9 mouse cellular contexts compared by ENCODE assay signal in the genomic region with DNA sequence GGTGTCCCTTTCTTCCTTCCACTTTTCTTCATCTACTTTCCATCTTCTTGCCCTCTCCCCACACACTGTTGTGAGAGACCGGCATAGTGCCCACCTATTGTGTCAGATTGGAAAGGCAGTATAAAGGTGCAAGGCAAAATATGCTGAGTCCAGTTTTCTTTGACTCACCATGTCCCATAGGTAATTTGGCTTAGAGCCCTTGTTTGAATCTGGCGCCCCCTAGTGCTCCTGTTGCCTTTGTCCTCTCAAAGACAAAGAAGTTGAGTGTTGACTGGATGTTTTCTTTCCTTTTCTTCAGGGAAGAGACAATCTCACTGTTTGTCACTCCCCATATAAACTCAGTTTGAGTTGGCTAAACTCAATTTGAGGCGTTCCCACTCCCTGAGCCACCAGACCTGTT.
DNase-seq lines count a peak whose midpoint lies in the region; ATAC-seq and TF ChIP-seq lines count a peak whose summit lies in the region.
"Had no signal": no experiment of that assay in that cellular context is flagged by ENCODE, and none has a peak within 500 bp of the region (broad histone marks: within the 10 kb centered on the region; RNA-seq: fewer than 3 reads in every experiment).

No protein-coding gene starts in this region.

- peak; percentile 39 for TF ChIP-seq RAD21 in MEL (IDR thresholded peaks at IDR 0.05; ENCODE audit: low read depth, low read length)

- H3K36me3 ChIP-seq in kidney, postnatal 0 days (ENCODE audit: insufficient read depth, low read length) = no peaks in the 10 kb centered on the region
- no peaks in the 10 kb centered on the region for H3K36me3 ChIP-seq in kidney, embryonic 14.5 days (ENCODE audit: control insufficient read depth, insufficient read depth, low read length)
- no peaks in the 10 kb centered on the region for H3K36me3 ChIP-seq in MEL (ENCODE audit: control insufficient read depth in 1 of 2, insufficient read depth in 2 of 2, low read length in 2 of 2)
- peaks cover 4% of the 10 kb centered on the region; the same call in 1 of the 2 replicates for H3K36me3 ChIP-seq in hindbrain, embryonic 16.5 days (ENCODE audit: control insufficient read depth, insufficient read depth, low read length)

- H3K27ac ChIP-seq in kidney, postnatal 0 days = no peak overlapping the region
- H3K27ac ChIP-seq in kidney, embryonic 14.5 days (ENCODE audit: low read depth, low read length) = no peak overlapping the region
- no peak overlapping the region for H3K27ac ChIP-seq in MEL (ENCODE audit: control insufficient read depth, low read depth, low read length)
- H3K27ac ChIP-seq in hindbrain, embryonic 16.5 days (ENCODE audit: low read depth, low read length) = no peak overlapping the region
- H3K27ac ChIP-seq: intestine, embryonic 15.5 days had no signal

- no peaks in the 10 kb centered on the region for H3K9me3 ChIP-seq in kidney, postnatal 0 days (replicated peaks; ENCODE audit: low read length)
- H3K9me3 ChIP-seq in kidney, embryonic 14.5 days (ENCODE audit: control insufficient read depth, low read length) = no peaks in the 10 kb centered on the region
- H3K9me3 ChIP-seq in MEL (replicated peaks; ENCODE audit: insufficient read depth, low read length) = no peaks in the 10 kb centered on the region
- no peaks in the 10 kb centered on the region for H3K9me3 ChIP-seq in hindbrain, embryonic 16.5 days (ENCODE audit: control insufficient read depth, low read length)
- H3K9me3 ChIP-seq: intestine, embryonic 15.5 days had no signal

- WGBS in kidney, postnatal 0 days = 63% methylated on average over 3 of the region's 3 CpGs
- WGBS in kidney, embryonic 14.5 days = 61% methylated on average over 3 of the region's 3 CpGs
- WGBS in hindbrain, embryonic 16.5 days = 63% methylated on average over 3 of the region's 3 CpGs

- H3K79me2 ChIP-seq in MEL (ENCODE audit: control insufficient read depth, insufficient read depth, low read length, poor library complexity) = no peaks in the 10 kb centered on the region

- no peaks in the 10 kb centered on the region for H3K4me1 ChIP-seq in kidney, postnatal 0 days (replicated peaks; ENCODE audit: insufficient read depth, low read length)
- H3K4me1 ChIP-seq in kidney, embryonic 14.5 days (ENCODE audit: control insufficient read depth, insufficient read depth, low read length) = no peaks in the 10 kb centered on the region
- H3K4me1 ChIP-seq in MEL (ENCODE audit: control insufficient read depth in 1 of 2, insufficient read depth in 2 of 2, low read length in 2 of 2) = no peaks in the 10 kb centered on the region
- H3K4me1 ChIP-seq in hindbrain, embryonic 16.5 days (ENCODE audit: control insufficient read depth, insufficient read depth, low read depth, low read length) = no peaks in the 10 kb centered on the region
- H3K4me1 ChIP-seq: intestine, embryonic 15.5 days had no signal

- ATAC-seq in kidney, postnatal 0 days (replicated peaks; ENCODE audit: low FRiP score, low read depth) = no peak
- ATAC-seq in kidney, embryonic 14.5 days (ENCODE audit: low FRiP score, low TSS enrichment) = no peak
- ATAC-seq in hindbrain, embryonic 16.5 days = no peak
- ATAC-seq: intestine, embryonic 15.5 days had no signal

- no peak for TF ChIP-seq POLR2A in MEL (IDR thresholded peaks at IDR 0.05; ENCODE audit: control insufficient read depth in 1 of 2, insufficient read depth in 1 of 2, low read depth in 1 of 2, low read length in 2 of 2, poor library complexity in 1 of 2)

- TF ChIP-seq EP300 in MEL (IDR thresholded peaks at IDR 0.05; ENCODE audit: low read depth in 1 of 2, low read length in 2 of 2) = no peak

- H3K9ac ChIP-seq in kidney, postnatal 0 days (ENCODE audit: low read depth, low read length) = no peak overlapping the region
- no peak overlapping the region for H3K9ac ChIP-seq in kidney, embryonic 14.5 days (ENCODE audit: low read depth, low read length)
- H3K9ac ChIP-seq in MEL (ENCODE audit: control insufficient read depth, low read depth, low read length, poor library complexity, severe bottlenecking) = no peak overlapping the region
- H3K9ac ChIP-seq in hindbrain, embryonic 16.5 days (ENCODE audit: low read depth, low read length) = no peak overlapping the region
- H3K9ac ChIP-seq: intestine, embryonic 15.5 days had no signal

- H3K27me3 ChIP-seq in kidney, postnatal 0 days (ENCODE audit: insufficient read depth, low read length) = no peaks in the 10 kb centered on the region
- H3K27me3 ChIP-seq in kidney, embryonic 14.5 days (ENCODE audit: control insufficient read depth, insufficient read depth, low read length) = no peaks in the 10 kb centered on the region
- H3K27me3 ChIP-seq in MEL (ENCODE audit: control insufficient read depth in 1 of 2, insufficient read depth in 2 of 2, low read length in 2 of 2) = no peaks in the 10 kb centered on the region
- H3K27me3 ChIP-seq in hindbrain, embryonic 16.5 days (replicated peaks; ENCODE audit: control insufficient read depth, insufficient read depth, low read length) = no peaks in the 10 kb centered on the region
- H3K27me3 ChIP-seq: intestine, embryonic 15.5 days had no signal

- TF ChIP-seq CTCF in kidney, postnatal 0 days (IDR thresholded peaks at IDR 0.05; ENCODE audit: low read depth) = peak; percentile 45; the same call in 1 of the 2 replicates
- TF ChIP-seq CTCF in MEL (IDR thresholded peaks at IDR 0.05 in 2 of 3, conservative IDR thresholded peaks at IDR 0.05 in 1 of 3; ENCODE audit: control insufficient read depth in 1 of 3, insufficient read depth in 1 of 3, low read depth in 2 of 3, low read length in 3 of 3, poor library complexity in 1 of 3, severe bottlenecking in 1 of 3) = peak; percentile 9 to 41 (median 35); a peak in 4 of 6 replicates

- H3K4me2 ChIP-seq in kidney, postnatal 0 days (ENCODE audit: low read length) = no peak overlapping the region
- no peak overlapping the region for H3K4me2 ChIP-seq in kidney, embryonic 14.5 days (replicated peaks; ENCODE audit: low read depth, low read length)
- H3K4me2 ChIP-seq in hindbrain, embryonic 16.5 days (ENCODE audit: low read length) = no peak overlapping the region
- H3K4me2 ChIP-seq: intestine, embryonic 15.5 days had no signal

- DNase-seq in adrenal gland, adult (ENCODE audit: inconsistent age in 2 of 2, low spot score in 1 of 2) = peak; percentile 9 to 74
- no peak for DNase-seq in adrenal gland, adult 8-10 months
- no peak for DNase-seq in kidney, postnatal 0 days (ENCODE audit: low spot score)
- peak; percentile 19 for DNase-seq in MEL (ENCODE audit: low read depth, low spot score)
- peak; percentile 28 to 60 for DNase-seq in kidney, postnatal 36 days
- no peak for DNase-seq in right cerebral cortex, postnatal 10 days (ENCODE audit: low spot score in 2 of 2)

- no peak overlapping the region for H3K4me3 ChIP-seq in kidney, postnatal 0 days (replicated peaks; ENCODE audit: low read depth, low read length)
- H3K4me3 ChIP-seq in kidney, embryonic 14.5 days (ENCODE audit: low read length) = no peak overlapping the region
- no peak overlapping the region for H3K4me3 ChIP-seq in MEL (ENCODE audit: control insufficient read depth in 1 of 2, insufficient read depth in 1 of 2, low read depth in 2 of 2, low read length in 2 of 2)
- no peak overlapping the region for H3K4me3 ChIP-seq in hindbrain, embryonic 16.5 days (ENCODE audit: low read length)
- H3K4me3 ChIP-seq: intestine, embryonic 15.5 days had no signal

TF ChIP-seq in MEL, 35 proteins besides CTCF, POLR2A, EP300 and RAD21:
- no peak for TF ChIP-seq MAZ (IDR thresholded peaks at IDR 0.05; ENCODE audit: low read depth, low read length)
- TF ChIP-seq SMC3 (IDR thresholded peaks at IDR 0.05; ENCODE audit: low read depth, low read length) = peak; percentile 42

Comparison
In these comparisons a context has a peak if more than half of its experiments do, and no peak if none do; other contexts are left out.
1. DNase-seq: peak in adrenal gland, adult (2 of 2), MEL (single experiment) and kidney, postnatal 36 days (2 of 2); none in adrenal gland, adult 8-10 months (single experiment), kidney, postnatal 0 days (single experiment) and right cerebral cortex, postnatal 10 days (0 of 2).